Mouse (Mus musculus): Measurements from ENCODE around the gene Ksr2. TPM values are rescaled to one million over a fixed set of nuclear protein-coding genes. Genes with fewer than 3 reads are reported as not detected.
"Not testable (repeated sequence)": the region's sequence is repeated elsewhere in the genome, so short reads cannot be mapped to it uniquely, and the experiment has no call there.

Ksr2 gene
- total RNA-seq, 2 experiments from 2014 or later: 0.16 to 0.27 TPM

GRCm38 (mm10) chr5:117408216-117408615 lies 5.6 kb upstream of the Ksr2 start:
- DNase-seq: peak; percentile 26

GRCm38 (mm10) chr5:117409369-117409768 lies 4.4 kb upstream of the Ksr2 start:
- no peak for DNase-seq

GRCm38 (mm10) chr5:117414611-117415010 lies 811 bp downstream of the Ksr2 start:
- DNase-seq: no peak

GRCm38 (mm10) chr5:117415011-117415912 lies 1.5 kb downstream of the Ksr2 start:
- DNase-seq: no peak

- DNase-seq: no peak
These were observed 3.6 kb downstream of the Ksr2 start for GRCm38 (mm10) chr5:117417442-117417841.

- DNase-seq: not testable (repeated sequence)
These were observed 19.7 kb downstream of the Ksr2 start for GRCm38 (mm10) chr5:117433501-117433900.

GRCm38 (mm10) chr5:117440261-117440660 lies 26.5 kb downstream of the Ksr2 start:
- no peak for DNase-seq

- DNase-seq: no peak
These were observed 27.5 kb downstream of the Ksr2 start for GRCm38 (mm10) chr5:117441242-117441842.

- DNase-seq: no peak
These were observed 28.5 kb downstream of the Ksr2 start for GRCm38 (mm10) chr5:117442157-117442765.

GRCm38 (mm10) chr5:117443141-117443540 lies 29.3 kb downstream of the Ksr2 start:
- DNase-seq: no peak

GRCm38 (mm10) chr5:117443902-117444301 lies 30.1 kb downstream of the Ksr2 start:
- DNase-seq: no peak

GRCm38 (mm10) chr5:117447698-117448097 lies 33.9 kb downstream of the Ksr2 start:
- DNase-seq: no peak

GRCm38 (mm10) chr5:117452013-117452412 lies 38.2 kb downstream of the Ksr2 start:
- no peak for DNase-seq

- no peak for DNase-seq
These were observed 41.7 kb downstream of the Ksr2 start for GRCm38 (mm10) chr5:117455546-117455945.

GRCm38 (mm10) chr5:117457121-117457520 lies 43.3 kb downstream of the Ksr2 start:
- no peak for DNase-seq

- DNase-seq: no peak
These were observed 43.8 kb downstream of the Ksr2 start for GRCm38 (mm10) chr5:117457583-117457982.

- DNase-seq: no peak
These were observed 45.1 kb downstream of the Ksr2 start for GRCm38 (mm10) chr5:117458899-117459298.

- DNase-seq: no peak
These were observed 46.5 kb downstream of the Ksr2 start for GRCm38 (mm10) chr5:117460261-117460660.

GRCm38 (mm10) chr5:117467052-117467451 lies 53.3 kb downstream of the Ksr2 start:
- DNase-seq: no peak

- no peak for DNase-seq
These were observed 55.2 kb downstream of the Ksr2 start for GRCm38 (mm10) chr5:117468961-117469360.

- no peak for DNase-seq
These were observed 55.8 kb downstream of the Ksr2 start for GRCm38 (mm10) chr5:117469572-117469971.

GRCm38 (mm10) chr5:117481162-117481561 lies 67.4 kb downstream of the Ksr2 start:
- no peak for DNase-seq

GRCm38 (mm10) chr5:117481586-117481985 lies 67.8 kb downstream of the Ksr2 start:
- DNase-seq: no peak

Measured in gastrocnemius, postnatal 10 days (tissue).